Mouse (Mus musculus): ENCODE results near the gene Tmem213. TPM values are rescaled to one million over a fixed set of nuclear protein-coding genes. Genes with fewer than 3 reads are reported as not detected.

Gene Tmem213
- polyA plus RNA-seq, 1 experiment from 2014 or later, result not detected

GRCm38 (mm10) chr6:38120681-38121371, 11.8 kb downstream of the Tmem213 start:
- WGBS, result 76% methylated on average over 9 of the region's 9 CpGs
- H3K9ac ChIP-seq (replicated peaks), result no peak overlapping the region

GRCm38 (mm10) chr6:38121843-38122242, 12.8 kb downstream of the Tmem213 start:
- no peak overlapping the region for H3K4me3 ChIP-seq (replicated peaks)
- H3K27ac ChIP-seq (replicated peaks), result no peak overlapping the region
- WGBS, result 91% methylated on average over 5 of the region's 5 CpGs
- H3K27me3 ChIP-seq (replicated peaks), result no peaks in the 10 kb centered on the region
- H3K9me3 ChIP-seq (replicated peaks), result no peaks in the 10 kb centered on the region
- peaks cover 27% of the 10 kb centered on the region for H3K36me3 ChIP-seq
- no peak overlapping the region for H3K9ac ChIP-seq (replicated peaks)
- no peaks in the 10 kb centered on the region for H3K4me1 ChIP-seq
- no peak for ATAC-seq (ENCODE audit: low FRiP score)
- H3K4me2 ChIP-seq, result no peak overlapping the region

More at GRCm38 (mm10) chr6:38120681-38121371, 11.8 kb downstream of the Tmem213 start:
- H3K27ac ChIP-seq (replicated peaks), result no peak overlapping the region
- H3K27me3 ChIP-seq (replicated peaks), result no peaks in the 10 kb centered on the region
- H3K4me1 ChIP-seq, result no peaks in the 10 kb centered on the region
- H3K36me3 ChIP-seq, result peaks cover 17% of the 10 kb centered on the region
- ATAC-seq (ENCODE audit: low FRiP score), result no peak
- no peak overlapping the region for H3K4me3 ChIP-seq (replicated peaks)
- no peaks in the 10 kb centered on the region for H3K9me3 ChIP-seq (replicated peaks)
- H3K4me2 ChIP-seq, result no peak overlapping the region

- Histone ChIP-seq H3K27ac (replicated peaks) (no peak overlapping the region), H3K36me3 (peaks cover 37% of the 10 kb centered on the region), H3K4me1 (no peaks in the 10 kb centered on the region), H3K4me3 (replicated peaks) (no peak overlapping the region), H3K27me3 (replicated peaks) (no peaks in the 10 kb centered on the region), H3K9me3 (replicated peaks) (no peaks in the 10 kb centered on the region), H3K9ac (replicated peaks) (no peak overlapping the region), H3K4me2 (no peak overlapping the region)
- ATAC-seq (ENCODE audit: low FRiP score), result no peak
- WGBS, result 72% methylated on average over 6 of the region's 6 CpGs
These were observed 13.7 kb downstream of the Tmem213 start for GRCm38 (mm10) chr6:38122791-38123190.

GRCm38 (mm10) chr6:38123471-38124206, 14.6 kb downstream of the Tmem213 start:
- H3K4me1 ChIP-seq, result no peaks in the 10 kb centered on the region
- H3K4me2 ChIP-seq, result no peak overlapping the region
- no peak overlapping the region for H3K27ac ChIP-seq (replicated peaks)
- H3K9me3 ChIP-seq (replicated peaks), result no peaks in the 10 kb centered on the region
- H3K9ac ChIP-seq (replicated peaks), result no peak overlapping the region
- WGBS, result 82% methylated on average over 18 of the region's 18 CpGs
- H3K36me3 ChIP-seq, result peaks cover 44% of the 10 kb centered on the region
- no peak overlapping the region for H3K4me3 ChIP-seq (replicated peaks)
- no peak for ATAC-seq (ENCODE audit: low FRiP score)
- no peaks in the 10 kb centered on the region for H3K27me3 ChIP-seq (replicated peaks)

- Histone ChIP-seq H3K9me3 (replicated peaks) (no peaks in the 10 kb centered on the region), H3K27ac (replicated peaks) (no peak within 1 kb of the TSS), H3K27me3 (replicated peaks) (no peaks in the 10 kb centered on the region), H3K4me2 (no peak within 1 kb of the TSS), H3K36me3 (peaks cover 47% of the 10 kb centered on the region), H3K9ac (replicated peaks) (no peak within 1 kb of the TSS), H3K4me3 (replicated peaks) (no peak within 1 kb of the TSS), H3K4me1 (no peaks in the 10 kb centered on the region)
- WGBS, result 88% methylated on average over 7 of the region's 7 CpGs
- no peak for ATAC-seq (ENCODE audit: low FRiP score)
These were observed 15.3 kb downstream of the Tmem213 start, which contains the start of gene Atp6v0a4 for GRCm38 (mm10) chr6:38124207-38124835. Atp6v0a4 (minus strand) TSS chr6:38124586.

- 95% methylated on average over 5 of the region's 5 CpGs for WGBS
- ATAC-seq (ENCODE audit: low FRiP score), result no peak
- Histone ChIP-seq H3K27ac (replicated peaks) (no peak overlapping the region), H3K4me1 (no peaks in the 10 kb centered on the region), H3K9me3 (replicated peaks) (no peaks in the 10 kb centered on the region), H3K4me2 (no peak overlapping the region), H3K36me3 (peaks cover 53% of the 10 kb centered on the region), H3K4me3 (replicated peaks) (no peak overlapping the region), H3K9ac (replicated peaks) (no peak overlapping the region), H3K27me3 (replicated peaks) (no peaks in the 10 kb centered on the region)
These were observed 15.8 kb downstream of the Tmem213 start for GRCm38 (mm10) chr6:38124882-38125281.

- peaks cover 59% of the 10 kb centered on the region for H3K36me3 ChIP-seq
- H3K4me1 ChIP-seq, result no peaks in the 10 kb centered on the region
- no peaks in the 10 kb centered on the region for H3K9me3 ChIP-seq (replicated peaks)
- no peak overlapping the region for H3K27ac ChIP-seq (replicated peaks)
- no peak for ATAC-seq (ENCODE audit: low FRiP score)
- H3K4me3 ChIP-seq (replicated peaks), result no peak overlapping the region
- H3K27me3 ChIP-seq (replicated peaks), result no peaks in the 10 kb centered on the region
- H3K4me2 ChIP-seq, result no peak overlapping the region
- WGBS, result 100% methylated on average over 3 of the region's 3 CpGs
- no peak overlapping the region for H3K9ac ChIP-seq (replicated peaks)
These were observed 16.4 kb downstream of the Tmem213 start for GRCm38 (mm10) chr6:38125462-38125861.

- H3K27me3 ChIP-seq (replicated peaks), result no peaks in the 10 kb centered on the region
- ATAC-seq (ENCODE audit: low FRiP score), result no peak
- WGBS, result 86% methylated on average over 14 of the region's 14 CpGs
- no peaks in the 10 kb centered on the region for H3K9me3 ChIP-seq (replicated peaks)
- no peaks in the 10 kb centered on the region for H3K4me1 ChIP-seq
- H3K9ac ChIP-seq (replicated peaks), result no peak overlapping the region
- H3K4me2 ChIP-seq, result no peak overlapping the region
- H3K4me3 ChIP-seq (replicated peaks), result no peak overlapping the region
- H3K36me3 ChIP-seq, result peaks cover 81% of the 10 kb centered on the region
- no peak overlapping the region for H3K27ac ChIP-seq (replicated peaks)
These were observed 19.1 kb downstream of the Tmem213 start for GRCm38 (mm10) chr6:38128115-38128514.

- Histone ChIP-seq H3K4me1 (no peaks in the 10 kb centered on the region), H3K27ac (replicated peaks) (no peak overlapping the region), H3K9ac (replicated peaks) (no peak overlapping the region), H3K4me3 (replicated peaks) (no peak overlapping the region), H3K9me3 (replicated peaks) (no peaks in the 10 kb centered on the region), H3K36me3 (peaks cover 79% of the 10 kb centered on the region), H3K27me3 (replicated peaks) (no peaks in the 10 kb centered on the region), H3K4me2 (no peak overlapping the region)
- WGBS, result 99% methylated on average over 5 of the region's 5 CpGs
- ATAC-seq (ENCODE audit: low FRiP score), result no peak
These were observed 20.8 kb downstream of the Tmem213 start for GRCm38 (mm10) chr6:38129883-38130282.

- no peaks in the 10 kb centered on the region for H3K9me3 ChIP-seq (replicated peaks)
- ATAC-seq (ENCODE audit: low FRiP score), result no peak
- WGBS, result 78% methylated on average over 4 of the region's 4 CpGs
- H3K4me2 ChIP-seq, result no peak overlapping the region
- 0 out of 2 replicates have a peak overlapping the region, but pooled peaks have one; percentile 1 for H3K27ac ChIP-seq (replicated peaks)
- no peak overlapping the region for H3K4me3 ChIP-seq (replicated peaks)
- H3K4me1 ChIP-seq, result no peaks in the 10 kb centered on the region
- peaks cover 78% of the 10 kb centered on the region for H3K36me3 ChIP-seq
- no peak overlapping the region for H3K9ac ChIP-seq (replicated peaks)
- H3K27me3 ChIP-seq (replicated peaks), result no peaks in the 10 kb centered on the region
These were observed 22.8 kb downstream of the Tmem213 start for GRCm38 (mm10) chr6:38131801-38132231.

GRCm38 (mm10) chr6:38134806-38135559, 25.9 kb downstream of the Tmem213 start:
- no peaks in the 10 kb centered on the region for H3K4me1 ChIP-seq
- peaks cover 68% of the 10 kb centered on the region for H3K36me3 ChIP-seq
- no peaks in the 10 kb centered on the region for H3K27me3 ChIP-seq (replicated peaks)
- no peak for ATAC-seq (ENCODE audit: low FRiP score)
- H3K4me2 ChIP-seq, result no peak overlapping the region
- H3K9ac ChIP-seq (replicated peaks), result no peak overlapping the region
- H3K4me3 ChIP-seq (replicated peaks), result no peak overlapping the region
- H3K9me3 ChIP-seq (replicated peaks), result no peaks in the 10 kb centered on the region
- H3K27ac ChIP-seq (replicated peaks), result no peak overlapping the region
- WGBS, result 89% methylated on average over 8 of the region's 8 CpGs
